Mouse (Mus musculus): ENCODE results near the gene 1600002K03Rik. TPM values are rescaled to one million over a fixed set of nuclear protein-coding genes. Genes with fewer than 3 reads are reported as not detected.
A peak's percentile ranks its signal among the peaks of the same experiment; 100 is the strongest.

Gene 1600002K03Rik
- total RNA-seq, 2 experiments from 2014 or later: 6.7 to 7.6 TPM

- intact Hi-C loops (cut with DNase I): loop anchor here (2.0 kb wide), 1 partner anchor 155 kb away; the partner anchor contains the start of gene Tmem259
Observed at GRCm38 (mm10) chr10:80139975-80140665, 32.6 kb upstream of the 1600002K03Rik start.

GRCm38 (mm10) chr10:80140666-80141035 lies 32.1 kb upstream of the 1600002K03Rik start, which contains the start of gene Cbarp:
Cbarp (minus strand) TSS chr10:80140835.
- DNase-seq (ENCODE audit: low spot score in 2 of 2): no peak
- intact Hi-C loops (cut with DNase I): no loop called here

More at GRCm38 (mm10) chr10:80139975-80140665, 32.6 kb upstream of the 1600002K03Rik start:
- DNase-seq (ENCODE audit: low spot score in 2 of 2): peak in 1 of 2 experiments; percentile 1

- intact Hi-C loops (cut with DNase I): no loop called here
- DNase-seq (ENCODE audit: low spot score in 2 of 2): peak; percentile 97 to 99
Observed at GRCm38 (mm10) chr10:80141243-80141642, 31.5 kb upstream of the 1600002K03Rik start.

- intact Hi-C loops (cut with DNase I): loop anchor here (1.0 kb wide), 1 partner anchor 23 kb away; the partner anchor contains the start of gene Cirbp
- peak; percentile 94 to 99 for DNase-seq (ENCODE audit: low spot score in 2 of 2)
Observed at GRCm38 (mm10) chr10:80141786-80142529, 30.8 kb upstream of the 1600002K03Rik start.

GRCm38 (mm10) chr10:80142530-80142925 lies 30.2 kb upstream of the 1600002K03Rik start:
- intact Hi-C loops (cut with DNase I): loop anchor here (1.0 kb wide), 1 partner anchor 23 kb away; the partner anchor contains the start of gene Cirbp
- DNase-seq (ENCODE audit: low spot score in 2 of 2): no peak

- no peak for DNase-seq (ENCODE audit: low spot score in 2 of 2)
- intact Hi-C loops (cut with DNase I): no loop called here
Observed at GRCm38 (mm10) chr10:80143664-80144063, 29.1 kb upstream of the 1600002K03Rik start.

- no peak for DNase-seq (ENCODE audit: low spot score in 2 of 2)
- intact Hi-C loops (cut with DNase I): no loop called here
Observed at GRCm38 (mm10) chr10:80144159-80144558, 28.6 kb upstream of the 1600002K03Rik start.

GRCm38 (mm10) chr10:80144864-80145838 lies 27.6 kb upstream of the 1600002K03Rik start:
- intact Hi-C loops (cut with DNase I): no loop called here
- DNase-seq (ENCODE audit: low spot score in 2 of 2): peak in 1 of 2 experiments; percentile 79

GRCm38 (mm10) chr10:80145896-80146295 lies 26.8 kb upstream of the 1600002K03Rik start:
- DNase-seq (ENCODE audit: low spot score in 2 of 2): peak in 1 of 2 experiments; percentile 52
- intact Hi-C loops (cut with DNase I): no loop called here

- intact Hi-C loops (cut with DNase I): no loop called here
- no peak for DNase-seq (ENCODE audit: low spot score in 2 of 2)
Observed at GRCm38 (mm10) chr10:80146568-80147011, 26.2 kb upstream of the 1600002K03Rik start.

- intact Hi-C loops (cut with DNase I): no loop called here
- no peak for DNase-seq (ENCODE audit: low spot score in 2 of 2)
Observed at GRCm38 (mm10) chr10:80147146-80147718, 25.5 kb upstream of the 1600002K03Rik start.

GRCm38 (mm10) chr10:80147719-80148601 lies 24.8 kb upstream of the 1600002K03Rik start, which contains the start of gene Midn:
Midn (plus strand) TSS chr10:80148272.
- intact Hi-C loops (cut with DNase I): loop anchor here (1.0 kb wide), 1 partner anchor 17 kb away; the partner anchor contains the start of gene Cirbp
- DNase-seq (ENCODE audit: low spot score in 2 of 2): peak in 1 of 2 experiments; percentile 74

GRCm38 (mm10) chr10:80148610-80149290 lies 24.0 kb upstream of the 1600002K03Rik start:
- DNase-seq (ENCODE audit: low spot score in 2 of 2): peak; percentile 95
- intact Hi-C loops (cut with DNase I): loop anchor here (1.0 kb wide), 2 partner anchors 9 to 17 kb away; partner anchors contain the start of gene Cirbp

- peak; percentile 98 to 99 for DNase-seq (ENCODE audit: low spot score in 2 of 2)
- intact Hi-C loops (cut with DNase I): loop anchor here (1.0 kb wide), 1 partner anchor 8 kb away; no protein-coding TSS in a partner anchor
Observed at GRCm38 (mm10) chr10:80149291-80150225, 23.2 kb upstream of the 1600002K03Rik start.

- DNase-seq (ENCODE audit: low spot score in 2 of 2): peak in 1 of 2 experiments; percentile 56
- intact Hi-C loops (cut with DNase I): no loop called here
Observed at GRCm38 (mm10) chr10:80150226-80151210, 22.2 kb upstream of the 1600002K03Rik start.

All from left cerebral cortex, postnatal 25 days (tissue).